Mouse (Mus musculus) kidney, adult 2 months (tissue): ENCODE data around the gene Tead1.

Source experiments
- CTCF ChIP-seq: fragments of 200-500 bp; conservative IDR thresholded peaks from 2 replicates; pipeline ENCODE4 v1.5.1; 2011; ENCODE audit warnings: low read depth, mild to moderate bottlenecking, control low read depth, low read length, moderate library complexity, mixed read lengths; ENCODE audit not compliant: insufficient read depth, insufficient read length
- POLR2A ChIP-seq: fragments of 200-500 bp; IDR thresholded peaks from one replicate; pipeline ENCODE4 v1.6.1; 2011; ENCODE audit warnings: low read depth, low read length, control low read depth

GRCm38 (mm10) chr7:112693566-112693965 is 14.4 kb downstream of the Tead1 start:
- TF ChIP-seq POLR2A = no peak
- TF ChIP-seq CTCF = no peak
